Mouse (Mus musculus) embryonic stem cell, embryonic (primary cell): ENCODE data around the gene Gm49384.

Experiments
- CTCF ChIA-PET, 4 experiments: fragments of 300-600 bp in 2 of 4; fragments of 350-600 bp in 2 of 4; sonication (Branson Sonifier 250); formaldehyde crosslinking; loops; one replicate each; lab custom pipeline; 2022; ENCODE audit warnings: inconsistent platforms in 2 of 4; lab: Charles Lee
- POLR2A ChIA-PET, 4 experiments: fragments of 300-600 bp in 2 of 4; fragments of 350-600 bp in 2 of 4; sonication (Branson Sonifier 250); formaldehyde crosslinking; loops; one replicate each; lab custom pipeline; 2022; ENCODE audit warnings: antibody characterized with exemption in 4 of 4, inconsistent platforms in 1 of 4; lab: Charles Lee

Gene Gm49384

DNA sequence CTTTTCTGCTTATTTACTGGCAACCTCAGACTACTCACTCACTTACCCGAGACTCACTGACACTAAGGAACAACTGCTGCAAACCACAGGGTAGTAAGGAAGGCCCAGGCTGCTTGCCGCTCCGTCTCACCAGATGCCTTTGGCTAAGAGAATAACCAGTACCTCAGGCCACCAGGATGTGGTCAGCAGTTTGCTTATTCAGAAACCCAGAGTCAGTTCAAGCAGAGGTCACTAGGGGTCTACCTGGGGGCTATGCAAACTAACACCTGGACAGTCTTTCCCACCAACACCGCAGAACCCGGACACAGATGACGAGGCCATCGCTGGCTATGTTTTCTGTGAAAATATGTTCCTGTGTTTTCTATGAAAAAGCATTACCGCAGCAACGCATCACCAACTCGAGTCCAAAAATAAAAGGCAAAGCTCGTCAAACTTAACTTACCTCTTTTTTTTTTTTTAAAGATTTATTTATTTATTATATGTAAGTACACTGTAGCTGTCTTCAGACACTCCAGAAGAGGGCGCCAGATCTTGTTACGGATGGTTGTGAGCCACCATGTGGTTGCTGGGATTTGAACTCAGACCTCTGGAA lies 9.2 kb upstream of the Gm49384 start:
- ChIA-PET POLR2A (interaction anchor here in 2 of 4 experiments (0.6 to 4.9 kb wide), 5 partner anchors 12 to 29 kb away, joined by 3 to 35 read pairs (median 3); partner anchors contain the start of genes Mgat2 (in 1 of the 2), Pole2 (in 1 of the 2) and Rpl36al (in 1 of the 2)), CTCF (interaction anchor here (0.6 to 1.8 kb wide), 11 partner anchors 10 to 481 kb away, joined by 3 to 8 read pairs (median 3); partner anchors contain the start of gene Pole2 (in 1 of the 4))

DNA sequence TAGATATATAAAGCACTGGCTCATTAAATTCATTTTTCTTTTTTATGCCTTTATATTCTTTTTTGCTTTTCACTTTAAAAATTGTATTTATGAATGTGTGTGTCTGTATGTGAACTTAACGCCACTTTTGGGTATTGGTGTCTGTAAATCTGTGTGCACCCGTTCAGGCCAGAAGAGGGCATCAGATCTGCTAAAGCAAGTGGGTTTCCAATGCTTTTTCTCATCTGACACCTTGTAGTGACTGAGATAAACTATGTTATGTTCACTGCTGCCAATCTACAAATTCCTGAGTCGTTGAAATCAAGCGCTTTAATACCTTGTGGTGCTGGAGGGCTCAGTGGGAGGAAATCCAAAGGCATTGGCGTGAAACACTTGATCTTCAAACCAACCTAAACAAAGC lies 7.0 kb upstream of the Gm49384 start:
- ChIA-PET CTCF (interaction anchor here (0.5 to 2.4 kb wide), 8 partner anchors 14 to 930 kb away, joined by 3 to 7 read pairs (median 4); partner anchors contain the start of gene Gm49383 (in 1 of the 4)), POLR2A (interaction anchor here in 3 of 4 experiments (0.6 to 2.2 kb wide), 26 partner anchors 9 to 856 kb away, joined by 3 to 15 read pairs (median 5); partner anchors contain the start of genes Rps29 (in 2 of the 3), Dnaaf2 (in 1 of the 3), Gm49383 (in 1 of the 3) and Lrr1 (in 1 of the 3))

DNA sequence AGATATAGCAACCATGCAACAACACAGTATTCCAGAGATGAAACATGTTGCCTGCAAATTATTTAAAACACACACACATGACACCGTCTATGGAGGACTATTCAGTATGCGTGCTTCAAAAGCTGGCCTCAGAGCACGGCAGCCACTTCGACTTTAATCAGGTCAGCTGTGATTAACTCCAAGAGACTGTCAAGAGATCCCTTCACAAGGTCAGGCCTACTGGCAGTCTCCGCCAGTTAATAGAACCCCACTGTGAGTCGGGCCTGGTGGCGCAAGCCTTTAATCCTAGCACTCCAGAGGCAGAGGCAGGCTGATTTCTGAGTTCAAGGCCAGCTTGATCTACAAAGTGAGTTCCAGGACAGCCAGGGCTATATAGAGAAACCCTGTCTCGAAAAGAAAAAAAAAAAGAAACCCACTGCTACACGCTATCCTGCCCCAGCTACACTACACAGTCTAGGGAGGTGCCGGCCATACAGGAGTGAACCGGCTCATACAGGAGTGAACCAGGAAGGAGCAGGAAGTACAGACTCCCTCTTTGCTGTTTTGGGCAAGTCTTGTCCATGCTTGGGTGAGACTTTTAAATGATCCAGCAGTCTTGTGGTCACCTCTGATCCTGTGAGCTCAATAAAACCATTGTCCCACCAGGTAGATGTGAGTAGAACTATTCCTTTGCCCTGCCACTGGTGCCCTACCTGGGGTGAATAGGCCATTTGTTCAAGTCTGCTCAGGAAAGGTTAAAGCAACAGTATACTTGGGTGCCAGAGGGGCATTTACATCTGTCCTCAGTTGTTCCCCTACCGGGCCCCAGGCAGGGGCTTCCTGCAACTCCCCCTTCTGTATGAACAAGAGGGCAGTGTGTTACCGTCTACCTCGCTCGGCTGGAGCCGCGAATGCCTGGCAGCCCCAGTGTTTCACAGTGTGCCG lies 6.3 kb upstream of the Gm49384 start:
- CTCF ChIA-PET: interaction anchor here (0.5 to 2.4 kb wide), 12 partner anchors 13 to 149 kb away, joined by 3 to 24 read pairs (median 3); partner anchors contain the start of genes Gm49383 (in 1 of the 4) and Lrr1 (in 1 of the 4)
- POLR2A ChIA-PET: interaction anchor here in 3 of 4 experiments (0.6 to 2.2 kb wide), 34 partner anchors 9 to 372 kb away, joined by 3 to 15 read pairs (median 4); partner anchors contain the start of genes Lrr1 (in 3 of the 3), Gm49383 (in 2 of the 3), Pole2 (in 2 of the 3) and Dnaaf2 (in 1 of the 3)

DNA sequence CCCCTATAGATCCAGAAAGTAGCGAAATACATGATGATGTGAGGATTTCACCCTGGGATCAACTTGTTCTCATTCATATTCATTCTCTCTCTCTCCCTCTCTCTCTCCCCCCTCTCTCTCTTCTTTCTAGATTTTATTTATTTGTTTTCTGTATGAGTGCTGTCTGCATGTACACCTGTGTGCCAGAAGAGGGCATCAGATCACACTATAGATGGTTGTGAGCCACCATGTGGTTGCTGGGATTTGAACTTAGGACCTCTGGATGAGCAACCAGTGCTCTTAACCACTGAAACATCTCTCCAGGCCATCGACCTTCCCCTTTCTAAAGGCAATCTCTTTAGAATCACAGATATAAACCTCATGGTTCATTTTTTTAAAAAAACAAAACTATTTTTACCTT lies 4.5 kb upstream of the Gm49384 start:
- POLR2A ChIA-PET: interaction anchor here in 1 of 4 experiments (1.2 to 1.3 kb wide), 2 partner anchors 12 to 20 kb away, joined by 4 to 6 read pairs; partner anchors contain the start of gene Gm49383
- CTCF ChIA-PET: no interaction called here

DNA sequence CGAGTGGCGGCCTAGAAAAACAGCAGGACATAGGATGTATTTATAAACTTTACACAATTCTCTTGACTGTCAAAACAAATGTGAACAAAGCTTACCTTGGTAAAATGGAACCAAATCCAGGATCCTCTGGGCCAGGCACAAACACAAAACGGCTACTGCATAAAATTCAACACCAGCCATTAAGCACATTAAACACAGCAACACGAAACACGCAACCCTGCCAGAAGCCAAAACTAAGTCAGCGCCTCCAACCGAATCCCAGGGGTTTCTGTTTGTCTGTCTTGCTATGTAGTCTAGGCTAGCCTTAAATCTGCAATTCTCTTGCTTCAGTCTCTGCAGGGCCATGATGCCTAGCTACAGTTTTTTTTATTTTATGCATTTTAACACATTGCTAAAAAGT lies 3.9 kb upstream of the Gm49384 start:
- CTCF ChIA-PET: interaction anchor here in 1 of 4 experiments (0.6 kb wide), 1 partner anchor 658 kb away, joined by 3 read pairs; no protein-coding TSS in a partner anchor
- POLR2A ChIA-PET: interaction anchor here in 2 of 4 experiments (0.9 to 1.3 kb wide), 4 partner anchors 11 to 49 kb away, joined by 3 to 6 read pairs (median 4); partner anchors contain the start of genes Gm49383 (in 2 of the 2) and Rps29 (in 1 of the 2)

DNA sequence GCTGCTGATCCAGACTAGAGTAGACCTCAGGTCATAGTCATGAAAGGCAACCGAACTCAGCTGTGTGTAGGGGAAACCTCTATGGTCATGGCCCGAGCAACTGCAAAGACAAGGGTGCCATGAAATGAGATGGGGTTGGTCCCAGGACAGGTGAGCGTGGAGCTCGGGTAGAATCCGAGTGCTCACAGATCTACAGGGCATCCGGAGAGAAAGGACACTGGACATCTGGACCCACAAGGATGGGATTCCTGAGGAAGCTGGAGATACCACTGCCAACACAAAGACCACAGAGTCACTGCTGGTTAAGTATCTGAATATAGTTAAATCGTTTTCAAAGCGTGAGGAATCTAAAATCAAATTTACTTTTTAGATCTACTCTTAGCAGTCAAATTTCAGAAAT lies 3.3 kb upstream of the Gm49384 start:
- CTCF ChIA-PET: interaction anchor here in 1 of 4 experiments (0.6 kb wide), 1 partner anchor 659 kb away, joined by 3 read pairs; no protein-coding TSS in a partner anchor
- POLR2A ChIA-PET: interaction anchor here in 2 of 4 experiments (0.9 to 1.3 kb wide), 5 partner anchors 10 to 48 kb away, joined by 3 to 6 read pairs (median 3); partner anchors contain the start of genes Gm49383 (in 2 of the 2), Mgat2 (in 1 of the 2) and Rps29 (in 1 of the 2)

DNA sequence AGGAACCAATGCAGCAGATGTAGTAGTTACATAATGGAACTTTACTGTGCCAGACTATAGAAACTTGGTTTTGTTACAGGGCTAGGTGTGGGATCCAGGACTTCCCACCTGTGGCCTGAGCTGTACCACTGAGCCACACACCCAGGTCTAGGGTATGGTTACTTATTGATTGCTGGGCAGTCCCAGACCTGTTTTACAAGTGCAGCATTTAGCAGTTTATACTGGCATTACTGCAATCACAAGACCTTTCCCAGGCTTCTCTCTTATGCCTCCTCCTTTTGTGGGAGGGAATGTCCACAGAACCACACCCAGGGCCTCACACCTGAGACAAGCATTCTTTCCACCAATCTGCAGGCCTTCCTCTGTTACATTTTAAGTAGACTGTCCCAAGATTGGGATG lies 5.1 kb downstream of the Gm49384 start:
- ChIA-PET CTCF (interaction anchor here in 1 of 4 experiments (0.6 kb wide), 1 partner anchor 173 kb away, joined by 3 read pairs; the partner anchor contains the start of gene Arf6), POLR2A (interaction anchor here in 2 of 4 experiments (1.2 to 4.8 kb wide), 7 partner anchors 11 to 41 kb away, joined by 3 to 32 read pairs (median 15); partner anchors contain the start of genes Mgat2 (in 2 of the 2), Lrr1 (in 1 of the 2), Pole2 (in 1 of the 2) and Rpl36al (in 1 of the 2))

DNA sequence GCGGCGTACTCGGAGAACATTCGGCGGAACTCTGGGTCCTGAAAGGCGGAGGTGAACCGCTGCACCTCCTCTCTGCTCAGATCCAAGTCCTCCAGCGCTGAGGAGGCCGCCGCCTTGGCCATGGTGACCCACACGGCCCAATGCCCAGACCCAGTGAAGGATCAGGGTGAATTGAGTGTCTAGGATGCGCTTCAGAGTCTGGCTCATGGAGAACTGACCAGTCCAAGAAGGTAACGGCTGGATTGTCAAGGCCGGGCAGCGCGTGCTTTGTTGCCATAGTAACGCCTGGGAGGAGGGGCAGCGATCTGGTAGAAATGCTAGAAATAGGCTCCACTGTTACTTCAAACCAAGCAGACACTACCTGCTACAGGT lies 5.9 kb downstream of the Gm49384 start, which contains the start of gene Dnaaf2:
Dnaaf2 (minus strand) TSS at position 266 of the 372 bp plus-strand sequence.
- CTCF ChIA-PET: interaction anchor here in 1 of 4 experiments (1.5 kb wide), 1 partner anchor 14 kb away, joined by 6 read pairs; the partner anchor contains the start of genes Mgat2 and Rpl36al
- POLR2A ChIA-PET: interaction anchor here in 3 of 4 experiments (1.2 to 4.8 kb wide), 12 partner anchors 9 to 101 kb away, joined by 3 to 32 read pairs (median 6); partner anchors contain the start of genes Mgat2 (in 2 of the 3), Rps29 (in 2 of the 3), Lrr1 (in 1 of the 3) and Rpl36al (in 1 of the 3)

DNA sequence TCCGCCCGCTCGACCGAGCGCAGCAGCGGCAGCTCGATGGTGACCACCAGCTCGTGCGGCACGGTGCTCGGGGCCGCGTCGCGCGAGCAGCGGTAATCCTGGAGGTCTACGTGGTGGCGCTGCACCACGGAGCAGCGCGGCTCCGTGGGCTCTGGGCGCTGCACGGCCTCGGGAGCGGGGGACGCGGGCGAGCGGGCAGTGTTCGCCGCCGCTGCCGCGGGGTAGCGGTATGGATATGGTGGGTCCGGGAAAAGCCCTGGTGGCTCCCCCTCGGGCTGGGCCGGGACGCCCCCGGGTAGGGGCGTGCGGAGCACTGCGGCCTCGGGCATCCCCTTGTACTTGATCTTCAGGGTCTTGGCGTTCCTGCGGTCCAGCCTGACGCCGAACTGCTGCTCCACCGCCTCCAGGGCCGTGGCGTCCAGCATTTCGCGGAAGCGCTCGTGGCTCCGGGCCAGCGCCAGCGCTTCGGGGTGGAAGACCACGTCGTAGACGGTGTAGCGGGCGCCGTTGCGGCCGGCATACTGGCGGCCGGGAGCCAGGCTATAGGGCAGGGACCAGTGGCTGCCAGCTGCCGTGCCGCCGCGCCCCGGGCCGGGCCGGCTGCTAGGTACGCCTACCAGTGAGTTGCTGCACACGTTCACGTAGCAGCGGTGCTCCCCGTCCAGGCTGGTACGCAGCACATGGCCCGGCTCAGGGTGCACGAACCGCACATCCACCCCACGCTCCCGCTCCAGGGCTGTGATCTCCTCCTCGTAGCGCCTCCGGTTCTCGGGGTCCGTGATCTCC lies 6.5 kb downstream of the Gm49384 start:
- POLR2A ChIA-PET: interaction anchor here in 3 of 4 experiments (0.6 to 4.8 kb wide), 34 partner anchors 9 to 532 kb away, joined by 3 to 32 read pairs (median 4); partner anchors contain the start of genes Mgat2 (in 3 of the 3), Rps29 (in 3 of the 3), Lrr1 (in 2 of the 3) and Rpl36al (in 2 of the 3)
- CTCF ChIA-PET: interaction anchor here in 1 of 4 experiments (0.6 to 1.5 kb wide), 6 partner anchors 12 to 90 kb away, joined by 3 to 6 read pairs (median 3); partner anchors contain the start of genes Mgat2 and Rpl36al

DNA sequence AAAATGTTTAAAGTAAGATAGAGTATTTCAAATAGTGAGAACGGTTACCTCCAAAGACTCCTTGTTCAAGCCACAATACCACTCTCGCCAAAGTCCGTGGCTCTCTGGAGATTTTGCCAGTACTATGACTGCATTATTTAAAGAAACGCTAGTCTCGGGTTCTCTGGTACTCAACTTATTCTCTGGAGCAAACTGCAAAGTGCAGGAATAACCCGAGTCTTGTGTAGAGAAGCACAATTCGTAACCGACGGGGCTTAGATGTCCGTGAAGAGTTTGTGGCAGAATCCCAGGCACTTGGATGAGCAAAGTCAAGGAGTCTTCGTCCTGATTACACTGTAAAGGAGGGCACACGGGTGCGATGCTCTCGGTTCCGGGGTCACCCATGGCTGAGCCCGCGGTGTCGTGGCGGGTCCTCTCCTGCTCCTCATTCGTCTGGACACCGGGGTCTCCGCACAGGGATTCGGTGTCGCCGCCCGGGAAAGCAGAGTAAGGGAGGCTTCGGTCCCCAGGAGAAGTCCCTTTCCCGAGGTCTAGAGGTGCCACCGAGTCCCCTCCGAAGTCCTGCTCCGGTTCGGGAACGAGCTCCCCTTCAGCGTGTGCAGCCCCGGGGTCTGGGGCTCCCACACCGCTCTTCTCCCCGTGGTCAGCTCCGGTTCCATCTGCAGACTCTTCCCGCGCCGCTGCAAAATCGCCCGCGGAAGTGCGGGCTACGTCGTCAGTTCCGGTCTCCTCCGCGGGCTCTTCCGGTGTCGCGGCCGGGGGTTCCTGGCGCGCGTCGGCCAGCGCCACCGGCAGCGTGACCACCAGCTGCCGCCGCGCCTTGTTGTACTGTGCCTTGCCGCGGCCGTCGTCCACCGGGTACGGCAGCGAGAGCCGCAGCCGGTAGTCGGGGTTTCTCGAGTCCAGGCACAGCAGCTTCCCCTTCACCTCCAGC lies 7.4 kb downstream of the Gm49384 start, which contains the start of gene Gm49383:
Gm49383 (minus strand) TSS at position 661 of the 934 bp plus-strand sequence.
- ChIA-PET POLR2A (interaction anchor here in 3 of 4 experiments (0.6 to 4.8 kb wide), 36 partner anchors 8 to 533 kb away, joined by 3 to 32 read pairs (median 3); partner anchors contain the start of genes Mgat2 (in 3 of the 3), Rps29 (in 3 of the 3), Lrr1 (in 2 of the 3) and Rpl36al (in 2 of the 3)), CTCF (interaction anchor here in 1 of 4 experiments (0.6 to 1.5 kb wide), 7 partner anchors 12 to 90 kb away, joined by 3 to 6 read pairs (median 3); partner anchors contain the start of genes Mgat2 and Rpl36al)

DNA sequence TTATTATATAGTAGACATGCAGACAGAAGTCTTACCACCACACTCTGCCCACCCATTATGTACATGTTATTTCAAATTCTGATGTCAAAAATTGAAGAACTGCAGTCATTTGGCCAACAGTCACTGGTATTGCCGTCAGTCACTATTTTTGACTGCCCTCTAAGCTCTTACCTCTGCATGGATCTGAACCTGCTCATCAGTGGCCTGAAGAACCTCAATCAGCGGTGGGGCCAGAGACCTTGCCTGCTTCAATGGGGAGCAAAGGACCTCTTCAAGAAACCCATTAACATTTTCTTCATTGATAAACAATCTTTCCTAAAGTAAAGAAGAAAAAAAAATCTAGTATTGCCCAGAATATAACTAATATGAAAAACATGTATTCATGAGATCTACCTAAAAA lies 11.4 kb downstream of the Gm49384 start:
- ChIA-PET POLR2A (interaction anchor here in 2 of 4 experiments (1.0 to 2.0 kb wide), 4 partner anchors 9 to 36 kb away, joined by 5 to 12 read pairs (median 6); partner anchors contain the start of genes Mgat2 (in 2 of the 2) and Rpl36al (in 2 of the 2)), CTCF (no interaction called here)

DNA sequence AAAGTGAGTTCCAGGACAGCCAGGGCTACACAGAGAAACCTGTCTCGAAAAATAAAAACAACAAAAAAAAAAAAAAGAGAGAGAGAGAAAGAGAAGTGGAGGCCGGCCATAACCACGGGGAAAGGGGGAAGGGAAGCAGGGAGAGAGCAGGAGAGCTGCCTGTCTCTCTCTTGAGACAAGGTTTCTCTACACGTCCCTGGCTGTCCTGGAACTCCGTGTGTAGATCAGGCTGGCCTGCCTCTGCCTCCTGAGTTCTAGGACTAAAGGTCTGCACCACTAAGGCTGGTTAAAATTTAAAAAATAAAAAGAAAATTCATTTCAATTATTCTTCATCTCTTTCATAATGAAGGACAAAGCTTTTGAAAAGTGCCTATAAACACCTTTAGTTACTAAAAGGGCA lies 12.7 kb downstream of the Gm49384 start:
- POLR2A ChIA-PET: interaction anchor here in 3 of 4 experiments (0.6 to 1.4 kb wide), 7 partner anchors 11 to 35 kb away, joined by 3 to 5 read pairs (median 4); partner anchors contain the start of genes Lrr1 (in 1 of the 3) and Rps29 (in 1 of the 3)
- CTCF ChIA-PET: interaction anchor here in 1 of 4 experiments (0.6 to 0.7 kb wide), 2 partner anchors 60 to 328 kb away, joined by 3 to 5 read pairs; no protein-coding TSS in a partner anchor

DNA sequence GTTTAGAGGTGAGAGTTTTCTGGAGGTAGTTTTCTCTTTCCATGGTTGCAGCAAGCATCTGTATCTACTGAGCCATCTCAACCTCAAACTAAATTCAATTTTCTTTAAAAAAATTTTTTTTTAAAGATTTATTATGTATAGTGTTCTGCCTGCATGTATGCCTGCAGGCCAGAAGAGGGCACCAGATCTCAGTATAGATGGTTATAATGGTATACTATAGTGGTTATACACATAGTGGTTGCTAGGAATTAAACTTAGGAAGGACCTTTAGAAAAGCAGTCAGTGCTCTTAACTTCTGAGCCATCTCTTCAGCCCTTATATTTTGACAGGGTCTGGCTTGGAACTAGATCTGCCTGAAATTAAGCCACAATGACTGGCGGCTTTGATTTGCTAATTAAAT lies 13.5 kb downstream of the Gm49384 start:
- CTCF ChIA-PET: no interaction called here
- POLR2A ChIA-PET: no interaction called here

DNA sequence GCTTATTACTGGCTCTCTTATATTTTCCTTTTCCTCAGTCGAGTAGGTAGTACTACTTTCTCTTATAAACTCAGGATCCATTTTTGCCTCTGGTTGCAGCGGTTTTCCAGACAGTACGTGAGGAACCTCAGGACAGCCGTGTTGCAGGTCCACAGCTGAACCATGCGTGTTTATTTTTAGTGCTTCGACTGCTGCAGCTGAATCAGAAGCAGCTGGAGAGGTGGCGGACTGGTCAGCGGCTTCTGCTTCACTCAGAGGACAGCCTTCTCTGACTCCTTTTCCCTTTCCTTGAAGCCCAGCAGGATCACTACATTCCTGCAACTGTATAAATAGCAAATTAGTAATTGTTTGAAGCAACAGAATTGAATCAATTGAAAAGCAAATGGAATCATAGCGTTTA lies 14.0 kb downstream of the Gm49384 start:
- ChIA-PET POLR2A (interaction anchor here in 1 of 4 experiments (1.1 kb wide), 1 partner anchor 22 kb away, joined by 3 read pairs; the partner anchor contains the start of gene Lrr1), CTCF (no interaction called here)
